Mouse (Mus musculus): ENCODE data around the gene Adra2b. TPM values are rescaled to one million over a fixed set of nuclear protein-coding genes. Genes with fewer than 3 reads are reported as not detected.

The Adra2b gene
- total and polyA plus RNA-seq, 3 experiments: not detected

- Histone ChIP-seq H3K9ac (ENCODE audit: control insufficient read depth, low read depth, low read length, poor library complexity, severe bottlenecking) (no peak overlapping the region), H3K9me3 (replicated peaks; ENCODE audit: insufficient read depth, low read length) (no peaks in the 10 kb centered on the region), H3K79me2 (ENCODE audit: control insufficient read depth, insufficient read depth, low read length, poor library complexity) (no peaks in the 10 kb centered on the region), H3K27me3 (ENCODE audit: control insufficient read depth in 1 of 2, insufficient read depth in 2 of 2, low read length in 2 of 2) (0 out of 4 replicates have a peak, but pooled peaks cover 0 to 2% of the 10 kb centered on the region in 2 experiments), H3K4me1 (ENCODE audit: control insufficient read depth in 1 of 2, insufficient read depth in 2 of 2, low read length in 2 of 2) (no peaks in the 10 kb centered on the region), H3K4me3 (ENCODE audit: control insufficient read depth in 1 of 2, insufficient read depth in 1 of 2, low read depth in 2 of 2, low read length in 2 of 2) (no peak overlapping the region), H3K36me3 (ENCODE audit: control insufficient read depth in 1 of 2, insufficient read depth in 2 of 2, low read length in 2 of 2) (no peaks in the 10 kb centered on the region), H3K27ac (ENCODE audit: control insufficient read depth, low read depth, low read length) (no peak overlapping the region)
- DNase-seq (ENCODE audit: low read depth, low spot score): no peak
- TF ChIP-seq TAL1 (IDR thresholded peaks at IDR 0.05; ENCODE audit: low read length) (no peak), ZNF384 (IDR thresholded peaks at IDR 0.05; ENCODE audit: low read depth, low read length) (no peak), EP300 (IDR thresholded peaks at IDR 0.05; ENCODE audit: low read depth in 1 of 2, low read length in 2 of 2) (no peak), ZMIZ1 (IDR thresholded peaks at IDR 0.05; ENCODE audit: low read depth, low read length) (no peak), ZC3H11A (IDR thresholded peaks at IDR 0.05; ENCODE audit: low read depth, low read length) (no peak), NELFE (IDR thresholded peaks at IDR 0.05; ENCODE audit: low read depth, low read length) (no peak), CHD1 (IDR thresholded peaks at IDR 0.05; ENCODE audit: low read depth, low read length) (no peak), RAD21 (IDR thresholded peaks at IDR 0.05; ENCODE audit: low read depth, low read length) (no peak), HCFC1 (IDR thresholded peaks at IDR 0.05; ENCODE audit: low read depth, low read length) (no peak), MXI1 (IDR thresholded peaks at IDR 0.05; ENCODE audit: low read depth, low read length) (no peak), MYC (IDR thresholded peaks at IDR 0.05; ENCODE audit: low read depth, low read length) (no peak), TCF12 (IDR thresholded peaks at IDR 0.05; ENCODE audit: low read depth, low read length) (no peak), POLR2AphosphoS2 (IDR thresholded peaks at IDR 0.05; ENCODE audit: low read length) (no peak), SIN3A (IDR thresholded peaks at IDR 0.05; ENCODE audit: low read length) (no peak)
Observed at GRCm38 (mm10) chr2:127387521-127387920, 24.5 kb downstream of the Adra2b start.

GRCm38 (mm10) chr2:127390352-127390751 is 27.3 kb downstream of the Adra2b start:
- no peak for DNase-seq (ENCODE audit: low read depth, low spot score)

More at GRCm38 (mm10) chr2:127390352-127390751, 27.3 kb downstream of the Adra2b start:
- Histone ChIP-seq H3K4me3 (ENCODE audit: control insufficient read depth in 1 of 2, insufficient read depth in 1 of 2, low read depth in 2 of 2, low read length in 2 of 2) (no peak overlapping the region), H3K79me2 (ENCODE audit: control insufficient read depth, insufficient read depth, low read length, poor library complexity) (no peaks in the 10 kb centered on the region), H3K9me3 (replicated peaks; ENCODE audit: insufficient read depth, low read length) (no peaks in the 10 kb centered on the region), H3K27ac (ENCODE audit: control insufficient read depth, low read depth, low read length) (no peak overlapping the region), H3K27me3 (ENCODE audit: control insufficient read depth in 1 of 2, insufficient read depth in 2 of 2, low read length in 2 of 2) (0 out of 4 replicates have a peak, but pooled peaks cover 0 to 2% of the 10 kb centered on the region in 2 experiments), H3K9ac (ENCODE audit: control insufficient read depth, low read depth, low read length, poor library complexity, severe bottlenecking) (no peak overlapping the region), H3K4me1 (ENCODE audit: control insufficient read depth in 1 of 2, insufficient read depth in 2 of 2, low read length in 2 of 2) (no peaks in the 10 kb centered on the region), H3K36me3 (ENCODE audit: control insufficient read depth in 1 of 2, insufficient read depth in 2 of 2, low read length in 2 of 2) (no peaks in the 10 kb centered on the region)
- no peak for TF ChIP-seq BHLHE40 (IDR thresholded peaks at IDR 0.05; ENCODE audit: borderline replicate concordance, low read depth, low read length)
- no peak for TF ChIP-seq ZMIZ1 (IDR thresholded peaks at IDR 0.05; ENCODE audit: low read depth, low read length)
- no peak for TF ChIP-seq MYB (IDR thresholded peaks at IDR 0.05; ENCODE audit: low read depth, low read length)
- no peak for TF ChIP-seq MYC (IDR thresholded peaks at IDR 0.05; ENCODE audit: low read depth, low read length)
- TF ChIP-seq HCFC1 (IDR thresholded peaks at IDR 0.05; ENCODE audit: low read depth, low read length): no peak
- TF ChIP-seq CHD2 (IDR thresholded peaks at IDR 0.05; ENCODE audit: low read length): no peak
- no peak for TF ChIP-seq POLR2AphosphoS2 (IDR thresholded peaks at IDR 0.05; ENCODE audit: low read length)
- no peak for TF ChIP-seq GABPA (IDR thresholded peaks at IDR 0.05; ENCODE audit: low read depth, low read length)
- TF ChIP-seq USF2 (IDR thresholded peaks at IDR 0.05; ENCODE audit: borderline replicate concordance in 1 of 2, insufficient read depth in 1 of 2, low read depth in 1 of 2, low read length in 2 of 2): no peak
- no peak for TF ChIP-seq TAL1 (IDR thresholded peaks at IDR 0.05; ENCODE audit: low read length)
- TF ChIP-seq POLR2AphosphoS5 (IDR thresholded peaks at IDR 0.05; ENCODE audit: borderline replicate concordance, low read depth, low read length): no peak
